Mouse (Mus musculus): Measurements from ENCODE around the gene Cyb5b. TPM values are rescaled to one million over a fixed set of nuclear protein-coding genes. Genes with fewer than 3 reads are reported as not detected.
"Not testable (repeated sequence)": the region's sequence is repeated elsewhere in the genome, so short reads cannot be mapped to it uniquely, and the experiment has no call there.

Gene Cyb5b
- total RNA-seq, 4 experiments from 2014 or later = 36.0 to 46.3 (median 40.0) TPM

- DNase-seq (ENCODE audit: low spot score) = peak; percentile 34
Measured at GRCm38 (mm10) chr8:107167848-107168247, 17.4 kb downstream of the Cyb5b start.

- DNase-seq (ENCODE audit: low spot score) = no peak
Measured at GRCm38 (mm10) chr8:107172152-107172551, 21.7 kb downstream of the Cyb5b start.

GRCm38 (mm10) chr8:107172969-107173645 lies 22.7 kb downstream of the Cyb5b start:
- no peak for DNase-seq (ENCODE audit: low spot score)

- no peak for DNase-seq (ENCODE audit: low spot score)
Measured at GRCm38 (mm10) chr8:107181122-107181521, 30.7 kb downstream of the Cyb5b start.

- DNase-seq (ENCODE audit: low spot score) = no peak
Measured at GRCm38 (mm10) chr8:107184996-107185395, 34.6 kb downstream of the Cyb5b start.

GRCm38 (mm10) chr8:107186659-107187390 lies 36.4 kb downstream of the Cyb5b start:
- DNase-seq (ENCODE audit: low spot score) = no peak

GRCm38 (mm10) chr8:107187631-107188030 lies 37.2 kb downstream of the Cyb5b start:
- no peak for DNase-seq (ENCODE audit: low spot score)

GRCm38 (mm10) chr8:107192631-107193030 lies 42.2 kb downstream of the Cyb5b start:
- DNase-seq (ENCODE audit: low spot score) = no peak

- no peak for DNase-seq (ENCODE audit: low spot score)
Measured at GRCm38 (mm10) chr8:107193331-107193730, 42.9 kb downstream of the Cyb5b start.

GRCm38 (mm10) chr8:107194786-107195451 lies 44.5 kb downstream of the Cyb5b start:
- no peak for DNase-seq (ENCODE audit: low spot score)

GRCm38 (mm10) chr8:107197901-107198826 lies 47.7 kb downstream of the Cyb5b start:
- no peak for DNase-seq (ENCODE audit: low spot score)

- DNase-seq (ENCODE audit: low spot score) = no peak
Measured at GRCm38 (mm10) chr8:107205164-107205563, 54.7 kb downstream of the Cyb5b start.

- peak; percentile 88 for DNase-seq (ENCODE audit: low spot score)
Measured at GRCm38 (mm10) chr8:107205701-107206561, 55.5 kb downstream of the Cyb5b start.

- peak; percentile 33 for DNase-seq (ENCODE audit: low spot score)
Measured at GRCm38 (mm10) chr8:107206782-107207525, 56.5 kb downstream of the Cyb5b start.

GRCm38 (mm10) chr8:107209185-107209584 lies 58.7 kb downstream of the Cyb5b start:
- DNase-seq (ENCODE audit: low spot score) = no peak

- no peak for DNase-seq (ENCODE audit: low spot score)
Measured at GRCm38 (mm10) chr8:107212006-107212405, 61.6 kb downstream of the Cyb5b start.

- DNase-seq (ENCODE audit: low spot score) = not testable (repeated sequence)
Measured at GRCm38 (mm10) chr8:107217230-107217629, 66.8 kb downstream of the Cyb5b start.

GRCm38 (mm10) chr8:107218091-107218490 lies 67.7 kb downstream of the Cyb5b start:
- DNase-seq (ENCODE audit: low spot score) = no peak

- no peak for DNase-seq (ENCODE audit: low spot score)
Measured at GRCm38 (mm10) chr8:107219078-107219477, 68.6 kb downstream of the Cyb5b start.
